In the genomic region with DNA sequence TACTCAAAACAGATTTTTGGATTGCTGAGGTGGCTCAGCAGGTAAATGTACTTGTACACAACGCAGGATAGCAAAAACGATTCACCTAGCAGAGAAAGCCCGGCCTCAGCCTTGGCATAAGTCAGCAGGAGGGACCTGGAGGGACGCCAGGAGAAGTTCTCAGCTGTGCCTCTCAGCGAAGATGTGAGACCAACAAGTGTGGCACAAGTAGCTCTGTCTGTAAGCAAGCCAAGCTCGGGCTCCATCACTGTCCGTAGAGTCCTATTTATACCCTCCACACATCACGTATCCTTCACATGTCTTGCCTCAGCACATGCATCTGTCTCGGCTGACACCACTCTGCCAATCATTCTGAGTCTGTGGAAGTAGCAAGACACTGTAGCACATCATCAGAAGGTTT, we compare ENCODE assay signal across 10 mouse cellular contexts. TPM values are rescaled to one million over a fixed set of nuclear protein-coding genes. Genes with fewer than 3 reads are reported as not detected.
DNase-seq lines count a peak whose midpoint lies in the region; TF ChIP-seq lines count a peak whose summit lies in the region.
"Had no signal": no experiment of that assay in that cellular context is flagged by ENCODE, and none has a peak within 500 bp of the region (broad histone marks: within the 10 kb centered on the region; RNA-seq: fewer than 3 reads in every experiment).

No protein-coding gene starts in this region.

- no peak for TF ChIP-seq CTCF in heart, adult 2 months (IDR thresholded peaks at IDR 0.05)

- H3K4me3 ChIP-seq in heart, adult 2 months = no peak overlapping the region
- no peak overlapping the region for H3K4me3 ChIP-seq in heart, embryonic 10.5 days

- peaks cover 2% of the 10 kb centered on the region for H3K4me1 ChIP-seq in heart, adult 2 months (ENCODE audit: control insufficient read depth, insufficient read depth, low read length)
- H3K4me1 ChIP-seq in heart, embryonic 10.5 days = no peaks in the 10 kb centered on the region

- intact Hi-C loops in heart, adult 2 months (cut with DNase I) = no loop called here
- intact Hi-C loops in heart, postnatal 10 days (cut with DNase I) = no loop called here

- H3K36me3 ChIP-seq in heart, adult 2 months (ENCODE audit: control insufficient read depth, insufficient read depth, low read length) = peaks cover 2% of the 10 kb centered on the region; the same call in 1 of the 2 replicates
- peaks cover 4% of the 10 kb centered on the region; the same call in 1 of the 2 replicates for H3K36me3 ChIP-seq in heart, embryonic 10.5 days

- H3K9me3 ChIP-seq in heart, embryonic 10.5 days = no peaks in the 10 kb centered on the region

- no peak for TF ChIP-seq POLR2A in heart, adult 2 months (IDR thresholded peaks at IDR 0.05; ENCODE audit: insufficient read depth, low read depth, low read length)

- no peaks in the 10 kb centered on the region for H3K27me3 ChIP-seq in heart, adult 2 months (ENCODE audit: control insufficient read depth, insufficient read depth, low read length)
- H3K27me3 ChIP-seq in heart, embryonic 10.5 days (ENCODE audit: insufficient read depth, poor library complexity, severe bottlenecking) = no peaks in the 10 kb centered on the region

- peak; percentile 50; the same call in 1 of the 2 replicates for TF ChIP-seq EP300 in heart, adult 2 months (IDR thresholded peaks at IDR 0.05; ENCODE audit: insufficient read depth, low read depth, low read length)

- H3K79me2 ChIP-seq in heart, adult 2 months (replicated peaks; ENCODE audit: control insufficient read depth, insufficient read depth, low read length) = no peaks in the 10 kb centered on the region

- 64% methylated on average over 9 of the region's 9 CpGs for WGBS in heart, adult 2 months
- 71% methylated on average over 9 of the region's 9 CpGs for WGBS in heart, embryonic 10.5 days

- no peak overlapping the region for H3K9ac ChIP-seq in heart, adult 2 months (ENCODE audit: low read depth, low read length)

- peak; percentile 37 to 52 for DNase-seq in heart, adult 2 months
- DNase-seq in heart, embryonic 10.5 days (ENCODE audit: low spot score) = no peak
- DNase-seq in adrenal gland, adult 18-20 months (ENCODE audit: low spot score in 2 of 2) = peak; percentile 28 to 29
- DNase-seq in cerebellum, adult 8-10 months = peak; percentile 36
- DNase-seq in heart, postnatal 10 days = peak; percentile 12 to 55
- DNase-seq in thymus, postnatal 4 days = no peak
- DNase-seq in c-Kit-positive CD71-positive TER-119-positive erythroid progenitor cells, embryonic 14.5 days (ENCODE audit: low spot score) = no peak
- DNase-seq in embryo, embryonic 9.5 days (ENCODE audit: extremely low spot score) = no peak

- no peak overlapping the region for H3K27ac ChIP-seq in heart, adult 2 months
- H3K27ac ChIP-seq in heart, embryonic 10.5 days = no peak overlapping the region

RNA-seq across cellular contexts. Expression of a gene that starts 44.2 kb away (rescaled TPM):
- total RNA-seq in heart, adult 2 months (2021) = 10 to 100 TPM; 56.7 to 58.0 TPM
- polyA plus RNA-seq in heart, adult 2 months (2012; rRNA removed) = 112 and 128 TPM in 2 replicates
- 59.3 and 60.8 TPM in 2 replicates for polyA plus RNA-seq in heart, embryonic 10.5 days (2016; fragmentation: Nextera tagmentation; extraction: Ambion mirVana)
- 100 to 1,000 TPM; 116 to 120 TPM for total RNA-seq in adrenal gland, adult 18-20 months (2021)
- 10 to 100 TPM; 54.7 to 56.7 TPM for total RNA-seq in heart, postnatal 10 days (2021)

RNA-seq across cellular contexts. Expression of a gene that starts 59.4 kb away (rescaled TPM):
- not detected for total RNA-seq in heart, adult 2 months (2021)
- polyA plus RNA-seq in heart, adult 2 months (2012; rRNA removed) = not detected in 2 replicates
- not detected in 2 replicates for polyA plus RNA-seq in heart, embryonic 10.5 days (2016; fragmentation: Nextera tagmentation; extraction: Ambion mirVana)
- not detected for total RNA-seq in adrenal gland, adult 18-20 months (2021)
- not detected for total RNA-seq in heart, postnatal 10 days (2021)
- total RNA-seq: megakaryocyte, adult 5-6 weeks had no signal
- polyA plus RNA-seq: limb, embryonic 11.5 days had no signal

Comparison
In these comparisons a context has a peak if more than half of its experiments do, and no peak if none do; other contexts are left out.
1. DNase-seq: peak in heart, adult 2 months (2 of 2), adrenal gland, adult 18-20 months (2 of 2), cerebellum, adult 8-10 months (single experiment) and heart, postnatal 10 days (2 of 2); none in heart, embryonic 10.5 days (single experiment), thymus, postnatal 4 days (single experiment), c-Kit-positive CD71-positive TER-119-positive erythroid progenitor cells, embryonic 14.5 days (single experiment) and embryo, embryonic 9.5 days (single experiment).